Mouse (Mus musculus) heart, embryonic 16.5 days (tissue): ENCODE results near the gene Srpk2. TPM values are rescaled to one million over a fixed set of nuclear protein-coding genes. Genes with fewer than 3 reads are reported as not detected.
"Not testable (repeated sequence)": the region's sequence is repeated elsewhere in the genome, so short reads cannot be mapped to it uniquely, and the experiment has no call there.

Experiments used
- ATAC-seq: fragments of 200-750 bp; cut with Nextera tagmentation; replicated peaks from 2 replicates; pipeline ENCODE4 v1.8.0; 2017; ENCODE audit warnings: moderate number of reproducible peaks; ENCODE audit not compliant: insufficient read depth, low FRiP score; ENCODE audit errors: extremely low read depth
- H3K27ac ChIP-seq: fragments of 300-500 bp; sonication (generic); 2 replicates; pipeline ENCODE4 v1.5.1; 2014; ENCODE audit warnings: mild to moderate bottlenecking, low read length, control low read depth, moderate library complexity
- H3K27me3 ChIP-seq: fragments of 300-500 bp; sonication (generic); 2 replicates; pipeline ENCODE4 v1.6.1; 2014; ENCODE audit warnings: low read length, mixed read lengths; ENCODE audit not compliant: control insufficient read depth, insufficient read depth
- H3K36me3 ChIP-seq: fragments of 300-500 bp; sonication (generic); 2 replicates; pipeline ENCODE4 v1.6.1; 2014; ENCODE audit not compliant: control insufficient read depth, insufficient read depth
- H3K4me1 ChIP-seq: fragments of 300-500 bp; sonication (generic); 2 replicates; pipeline ENCODE4 v1.6.1; 2014; ENCODE audit warnings: low read length, mixed read lengths; ENCODE audit not compliant: control insufficient read depth, insufficient read depth
- H3K4me2 ChIP-seq: fragments of 300-500 bp; sonication (generic); 2 replicates; pipeline ENCODE4 v1.6.1; 2014; ENCODE audit warnings: low read depth, mild to moderate bottlenecking, control low read depth, low read length
- H3K4me3 ChIP-seq: fragments of 300-500 bp; sonication (generic); 2 replicates; pipeline ENCODE4 v1.5.1; 2014; ENCODE audit warnings: mild to moderate bottlenecking, control low read depth, low read length
- H3K9ac ChIP-seq: fragments of 300-500 bp; sonication (generic); 2 replicates; pipeline ENCODE4 v1.6.1; 2014; ENCODE audit warnings: low read length, control low read depth
- H3K9me3 ChIP-seq: fragments of 300-500 bp; sonication (generic); replicated peaks from 2 replicates; pipeline ENCODE4 v1.6.1; 2016; ENCODE audit warnings: low read length; ENCODE audit not compliant: control insufficient read depth
- WGBS: fragments of 180-500 bp; shearing (Covaris S2); extraction: QIAGEN DNeasy Blood & Tissue Kit; methylation state at CpG from one replicate; pipeline ENCODE4 v1.1.7; 2014; 5-methylcytosine and 5-hydroxymethylcytosine counted together
- polyA plus RNA-seq: library from polyadenylated mRNA; unstranded; fragments of >200 nt; fragmentation: Nextera tagmentation; extraction: Ambion mirVana; gene quantifications from 2 replicates; pipeline ENCODE4 v1.2.1, GENCODE M21; 2015

The Srpk2 gene
- polyA plus RNA-seq, 1 experiment from 2014 or later = 40.1 TPM

- peaks cover 37% of the 10 kb centered on the region for H3K36me3 ChIP-seq
Observed at GRCm38 (mm10) chr5:23466546-23466945, 217.9 kb downstream of the Srpk2 start.

GRCm38 (mm10) chr5:23464743-23465142 is 219.7 kb downstream of the Srpk2 start:
- Histone ChIP-seq H3K4me1 (peaks cover 5% of the 10 kb centered on the region), H3K4me3 (no peak overlapping the region), H3K9ac (no peak overlapping the region), H3K27me3 (no peaks in the 10 kb centered on the region), H3K36me3 (peaks cover 26% of the 10 kb centered on the region), H3K9me3 (no peaks in the 10 kb centered on the region), H3K4me2 (no peak overlapping the region), H3K27ac (no peak overlapping the region)
- no peak for ATAC-seq
- 92% methylated on average over 8 of the region's 8 CpGs for WGBS

More at GRCm38 (mm10) chr5:23466546-23466945, 217.9 kb downstream of the Srpk2 start:
- Histone ChIP-seq H3K27ac (no peak overlapping the region), H3K9me3 (no peaks in the 10 kb centered on the region), H3K27me3 (no peaks in the 10 kb centered on the region), H3K4me1 (peaks cover 3% of the 10 kb centered on the region), H3K9ac (no peak overlapping the region), H3K4me3 (no peak overlapping the region), H3K4me2 (no peak overlapping the region)
- ATAC-seq = no peak
- 90% methylated on average over 4 of the region's 4 CpGs for WGBS

DNA sequence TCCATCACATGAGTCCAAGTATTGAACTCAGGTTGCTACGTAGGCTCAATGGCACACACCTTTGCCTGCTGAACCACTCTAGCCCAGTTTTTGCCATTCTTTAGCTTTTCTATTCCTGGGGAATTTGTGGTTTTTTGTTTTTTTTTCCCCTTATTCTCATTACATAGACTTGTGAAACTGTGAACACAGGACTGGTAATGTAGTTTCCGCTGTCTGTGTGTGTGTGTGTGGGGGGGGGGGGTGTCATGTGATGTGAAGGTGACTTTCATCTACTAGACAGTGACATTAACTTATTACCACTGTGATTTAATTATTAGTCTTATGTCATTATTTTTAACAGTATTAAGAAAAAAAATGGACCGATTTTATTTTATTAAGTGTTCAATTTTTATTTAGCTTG is 220.2 kb downstream of the Srpk2 start:
- H3K27ac ChIP-seq = no peak overlapping the region
- WGBS = 83% methylated on average over 3 of the region's 3 CpGs
- no peak for ATAC-seq
- H3K36me3 ChIP-seq = peaks cover 26% of the 10 kb centered on the region
- peaks cover 5% of the 10 kb centered on the region for H3K4me1 ChIP-seq
- no peaks in the 10 kb centered on the region for H3K27me3 ChIP-seq
- H3K9ac ChIP-seq = no peak overlapping the region
- H3K4me2 ChIP-seq = no peak overlapping the region
- H3K9me3 ChIP-seq = no peaks in the 10 kb centered on the region
- no peak overlapping the region for H3K4me3 ChIP-seq

GRCm38 (mm10) chr5:23461688-23462087 is 222.7 kb downstream of the Srpk2 start:
- no peaks in the 10 kb centered on the region for H3K9me3 ChIP-seq
- H3K27ac ChIP-seq = no peak overlapping the region
- H3K27me3 ChIP-seq = no peaks in the 10 kb centered on the region
- 37% methylated on average over 2 of the region's 2 CpGs for WGBS
- H3K4me1 ChIP-seq = peaks cover 8% of the 10 kb centered on the region
- no peak overlapping the region for H3K4me2 ChIP-seq
- peaks cover 12% of the 10 kb centered on the region for H3K36me3 ChIP-seq
- no peak overlapping the region for H3K4me3 ChIP-seq
- H3K9ac ChIP-seq = no peak overlapping the region
- ATAC-seq = no peak

DNA sequence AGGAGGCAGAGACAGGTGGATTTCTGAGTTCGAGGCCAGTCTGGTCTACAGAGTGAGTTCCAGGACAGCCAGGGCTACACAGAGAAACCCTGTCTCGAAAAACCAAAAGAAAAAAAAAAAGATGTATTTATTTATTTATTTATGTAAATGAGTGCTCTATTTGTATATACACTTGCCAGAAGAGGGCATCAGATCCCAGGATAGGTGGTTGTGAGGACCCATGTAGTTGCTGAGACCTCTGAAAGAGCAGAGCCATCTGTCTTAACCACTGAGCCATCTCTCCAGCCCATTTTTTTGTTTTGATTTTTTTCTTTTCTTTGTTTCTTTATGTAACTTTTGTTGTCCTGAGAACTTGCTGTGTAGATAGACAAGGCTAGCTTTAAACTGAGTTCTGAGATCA is 230.9 kb downstream of the Srpk2 start:
- WGBS = 85% methylated on average over 2 of the region's 2 CpGs
- H3K9ac ChIP-seq, H3K9me3 ChIP-seq, H3K27me3 ChIP-seq, H3K4me3 ChIP-seq, H3K4me1 ChIP-seq, ATAC-seq, H3K4me2 ChIP-seq, H3K27ac ChIP-seq: not testable (repeated sequence)
- peaks cover 14% of the 10 kb centered on the region for H3K36me3 ChIP-seq

Other genes with a start within 250 kb of the Srpk2 start
- gene Pus7, start 99.1 kb upstream of the Srpk2 start, polyA plus RNA-seq = 20.5 and 24.7 TPM in 2 replicates
- gene Rint1, start 103.1 kb upstream of the Srpk2 start, polyA plus RNA-seq = 24.8 and 27.3 TPM in 2 replicates
- gene Tomm7, start 159.5 kb upstream of the Srpk2 start, polyA plus RNA-seq = 85.5 and 93.8 TPM in 2 replicates